Mouse (Mus musculus) spleen, postnatal 10 days (tissue): ENCODE data around the gene Fxr2.
"Not testable (repeated sequence)": the region's sequence is repeated elsewhere in the genome, so short reads cannot be mapped to it uniquely, and the experiment has no call there.

Source experiments
- DNase-seq, 2 experiments: peaks; one replicate each; pipeline ENCODE4 v3.0.0; 2021 to 2022; ENCODE audit warnings: low spot score in 2 of 2

The Fxr2 gene

GRCm38 (mm10) chr11:69610899-69611298 is 21.9 kb upstream of the Fxr2 start:
- DNase-seq = no peak

DNA sequence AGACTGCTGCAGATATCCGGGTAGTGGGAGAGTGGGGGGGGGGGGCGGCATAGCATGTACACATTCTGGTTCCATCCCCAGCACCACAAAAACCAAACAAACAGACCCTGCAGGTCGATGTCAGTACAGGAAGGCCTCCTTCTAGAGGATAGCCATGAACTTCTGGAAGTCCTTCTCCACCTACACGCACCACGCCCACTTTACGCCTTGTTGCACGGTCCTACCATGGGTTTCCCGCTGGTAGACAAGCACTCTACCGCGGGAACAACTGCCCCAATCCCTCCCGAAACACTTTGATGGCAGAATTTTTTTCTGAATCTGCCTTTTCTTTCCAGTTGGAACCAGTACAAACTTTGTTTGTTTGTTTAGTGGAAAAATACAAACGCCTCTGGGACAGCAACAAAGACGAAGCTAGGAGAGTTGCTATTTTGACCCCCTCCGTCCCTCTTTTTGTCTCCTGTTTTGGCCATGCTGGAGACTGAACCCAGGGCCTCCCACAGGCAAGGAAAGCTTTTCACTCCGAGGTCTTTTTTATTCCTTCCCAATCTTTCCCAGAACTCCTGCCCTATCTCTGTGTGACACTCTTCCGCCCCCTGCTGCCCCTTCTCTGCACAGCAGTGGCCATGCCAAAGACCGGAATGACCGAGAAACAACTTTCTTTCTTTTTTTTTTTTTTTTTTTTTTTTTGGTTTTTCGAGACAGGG is 19.1 kb upstream of the Fxr2 start:
- peak; percentile 84 to 88 for DNase-seq

DNA sequence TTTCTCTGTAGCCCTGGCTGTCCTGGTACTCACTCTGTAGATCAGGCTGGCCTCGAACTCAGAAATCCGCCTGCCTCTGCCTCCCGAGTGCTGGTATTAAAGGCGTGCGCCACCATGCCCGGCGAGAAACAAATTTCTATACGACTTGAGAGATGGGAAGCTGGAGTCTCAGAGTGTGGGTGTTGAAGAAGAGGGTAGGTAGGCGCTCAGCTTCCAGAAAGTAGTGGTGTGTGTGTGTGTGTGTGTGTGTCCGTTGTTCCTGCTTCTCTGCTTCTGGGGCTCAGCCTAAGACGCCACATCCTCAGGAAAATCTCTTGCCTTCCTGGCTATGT is 18.6 kb upstream of the Fxr2 start:
- not testable (repeated sequence) for DNase-seq

DNA sequence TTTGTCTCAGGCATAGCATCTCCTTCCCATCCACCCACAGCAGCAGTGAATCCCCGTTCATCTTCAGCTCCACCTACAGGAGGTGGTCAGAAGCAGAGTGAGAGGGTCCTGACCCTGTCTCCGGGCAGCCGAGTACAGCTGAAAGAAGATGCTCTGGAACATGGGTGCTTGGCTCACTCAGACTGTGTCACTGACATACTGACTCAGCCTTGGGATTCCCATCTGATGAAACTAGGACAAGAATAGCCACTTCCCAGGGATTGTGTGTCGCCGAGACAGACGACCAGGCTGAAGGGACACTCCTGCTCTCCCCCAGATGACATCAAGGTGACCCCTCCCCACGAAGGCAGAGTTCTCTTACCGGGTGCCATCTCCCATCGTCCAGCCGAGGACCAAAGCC is 16.0 kb upstream of the Fxr2 start:
- DNase-seq = no peak

DNA sequence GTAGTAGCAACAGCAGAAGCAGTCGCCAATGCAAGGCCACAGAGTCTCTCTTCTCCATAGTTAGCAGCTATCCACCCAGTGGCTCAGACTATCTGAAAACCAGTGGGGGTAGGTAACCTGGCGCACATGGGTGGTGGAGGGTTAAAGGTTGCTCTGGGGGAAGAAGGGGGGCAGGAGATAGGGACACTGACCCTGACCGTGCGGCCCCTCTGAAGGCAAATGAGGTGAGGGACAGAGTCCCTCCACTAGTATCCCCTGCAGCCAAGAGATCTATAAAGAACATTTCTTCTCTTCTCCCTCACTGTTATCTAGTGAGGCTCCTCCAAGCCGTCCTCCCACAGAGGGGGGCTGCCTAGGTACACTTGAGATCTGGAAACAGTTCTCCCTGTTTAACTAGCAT is 15.0 kb upstream of the Fxr2 start, which contains the start of gene Shbg:
Shbg (minus strand) TSS at position 101 of the 400 bp plus-strand sequence.
- DNase-seq = no peak

DNA sequence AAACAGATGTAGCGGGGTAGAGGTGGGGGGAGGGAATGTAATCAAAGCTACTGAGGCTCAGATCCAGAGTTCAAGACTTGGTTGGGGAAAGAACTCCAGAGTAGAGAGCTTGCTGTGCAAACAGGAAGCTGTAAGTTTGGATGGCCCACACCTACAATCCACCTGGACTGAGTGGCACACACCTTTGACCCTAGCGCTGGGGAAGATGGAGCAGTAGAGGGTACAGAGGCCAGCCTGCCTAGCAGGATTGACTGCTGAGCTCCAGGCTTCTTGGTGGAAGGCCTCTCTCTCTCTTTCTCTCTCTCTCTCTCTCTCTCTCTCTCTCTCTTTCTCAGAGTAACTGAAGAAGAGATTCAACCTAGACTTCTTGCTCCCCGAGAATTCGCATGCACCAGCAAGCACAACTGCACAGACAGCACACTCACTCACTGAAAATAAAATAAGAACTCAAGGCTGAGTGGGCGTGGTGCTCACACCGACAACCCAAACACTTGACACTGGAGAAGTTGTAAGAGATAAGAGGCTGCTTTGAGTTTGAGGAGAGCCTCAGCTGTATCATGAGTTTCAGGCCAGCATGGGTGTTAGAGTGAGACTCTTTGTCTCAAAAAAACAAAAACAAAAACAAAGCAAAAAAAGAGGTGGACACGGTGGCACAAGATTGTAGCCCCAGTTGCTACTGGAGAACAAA is 12.3 kb upstream of the Fxr2 start:
- DNase-seq = no peak

DNA sequence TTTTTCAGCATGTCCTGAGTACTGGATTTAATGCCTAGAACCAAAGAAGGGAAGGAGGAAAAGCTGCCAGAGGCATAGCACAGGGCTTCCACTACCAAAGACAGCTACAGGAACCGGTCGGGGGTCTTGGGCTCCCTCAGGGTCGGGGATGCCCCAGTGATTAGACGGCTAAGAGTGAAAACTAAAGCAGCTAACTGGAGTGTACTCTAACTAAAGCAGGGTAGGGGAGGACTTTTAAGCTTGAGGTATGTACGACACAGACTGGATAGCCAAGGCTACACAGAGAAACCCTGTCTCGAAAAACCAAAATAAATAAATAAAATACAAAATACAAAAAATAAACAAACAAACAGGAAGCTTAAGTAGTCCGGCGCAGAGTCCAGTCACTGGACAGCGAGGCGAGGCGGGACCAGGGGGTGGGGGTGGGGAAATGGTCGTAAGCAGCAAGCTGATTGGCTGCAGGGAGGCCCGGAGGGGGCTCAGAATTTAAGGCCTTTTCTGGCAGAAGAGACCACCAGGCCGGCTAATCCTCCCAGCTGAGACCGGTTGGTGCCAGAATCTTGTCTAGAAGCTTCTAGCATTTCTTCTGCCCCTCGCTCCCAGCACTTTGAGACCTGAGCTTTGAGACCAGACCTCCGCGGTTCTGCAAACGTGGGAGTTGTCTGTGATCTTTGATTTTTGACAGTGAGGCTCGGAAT is 11.1 kb upstream of the Fxr2 start, which contains the start of gene Sat2:
Sat2 (plus strand) TSS at position 454 of the 698 bp plus-strand sequence.
- no peak for DNase-seq

DNA sequence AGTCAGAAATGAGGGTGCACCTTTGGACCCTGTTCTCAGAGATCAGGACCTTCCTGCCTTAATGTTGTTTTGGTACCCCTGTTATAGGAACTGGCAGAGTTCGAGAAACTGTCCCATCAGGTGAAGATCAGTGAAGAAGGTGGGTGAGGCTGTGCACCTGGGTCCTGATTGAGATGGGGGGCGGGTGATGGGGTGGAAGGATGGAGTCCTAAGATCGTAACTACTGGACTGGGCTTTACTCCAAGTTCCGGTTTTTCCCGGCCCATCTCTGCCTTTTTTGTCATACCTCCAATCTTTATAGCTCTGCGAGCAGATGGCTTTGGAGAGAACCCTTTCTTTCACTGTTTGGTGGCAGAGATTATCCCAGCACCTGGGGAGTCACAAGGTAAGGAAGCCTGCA is 10.4 kb upstream of the Fxr2 start:
- DNase-seq = no peak

DNA sequence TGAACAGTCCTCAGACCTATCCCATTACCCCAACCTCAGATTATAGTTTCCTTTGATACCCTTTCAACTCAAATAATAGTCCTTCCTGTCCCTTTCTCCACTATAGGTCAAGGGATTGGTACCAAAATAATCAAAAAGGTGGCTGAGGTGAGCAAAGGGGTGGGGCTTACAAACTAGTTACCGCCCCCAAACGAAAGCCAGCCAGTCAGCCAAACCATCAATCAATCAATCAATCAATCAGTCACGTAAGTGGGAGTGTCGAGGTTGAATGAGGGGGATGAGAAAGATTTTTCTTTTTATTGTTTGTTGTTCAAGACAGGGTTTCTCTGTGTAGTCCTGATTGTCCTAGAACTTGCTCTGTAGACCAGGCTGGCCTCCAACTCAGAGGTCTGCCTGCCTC is 9.8 kb upstream of the Fxr2 start:
- DNase-seq = no peak

DNA sequence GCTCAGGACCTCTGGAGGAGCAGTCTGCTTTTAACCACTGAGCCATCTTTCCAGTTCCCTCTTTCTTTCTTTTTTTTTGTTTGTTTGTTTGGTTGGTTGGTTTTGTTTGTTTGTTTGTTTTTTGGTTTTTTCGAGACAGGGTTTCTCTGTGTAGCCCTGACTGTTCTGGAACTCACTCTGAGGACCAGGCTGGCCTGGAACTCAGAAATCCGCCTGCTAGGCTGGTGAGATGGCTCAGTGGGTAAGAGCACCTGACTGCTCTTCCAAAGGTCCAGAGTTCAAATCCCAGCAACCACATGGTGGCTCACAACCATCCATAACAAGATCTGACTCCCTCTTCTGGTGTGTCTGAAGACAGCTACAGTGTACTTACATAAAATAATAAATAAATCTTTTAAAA is 8.5 kb upstream of the Fxr2 start:
- not testable (repeated sequence) for DNase-seq

GRCm38 (mm10) chr11:69628286-69628685 is 4.5 kb upstream of the Fxr2 start:
- peak; percentile 81 to 88 for DNase-seq

DNA sequence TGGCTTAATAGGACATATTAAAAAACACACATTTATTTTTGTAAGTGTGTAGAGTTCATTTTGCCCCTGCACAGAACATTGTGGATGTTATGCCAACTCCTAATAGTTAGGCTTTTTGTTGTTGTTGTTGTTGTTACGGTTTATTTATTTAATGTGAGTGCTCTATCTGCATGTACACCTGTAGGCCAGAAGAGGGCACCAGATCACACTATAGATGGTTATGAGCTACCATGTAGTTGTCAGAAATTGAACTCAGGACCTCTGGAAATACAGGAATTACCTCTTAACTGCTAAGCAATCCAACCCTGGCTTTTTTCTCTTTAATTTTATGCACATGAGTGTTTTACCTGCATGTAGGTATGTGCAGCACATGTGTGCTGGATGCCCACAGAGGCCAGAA is 3.0 kb upstream of the Fxr2 start:
- no peak for DNase-seq

- DNase-seq = peak in 1 of 2 experiments; percentile 75
Measured at GRCm38 (mm10) chr11:69633128-69633866, 507 bp downstream of the Fxr2 start.

GRCm38 (mm10) chr11:69635471-69635870 is 2.7 kb downstream of the Fxr2 start:
- DNase-seq = no peak

- no peak for DNase-seq
Measured at GRCm38 (mm10) chr11:69645860-69646259, 13.1 kb downstream of the Fxr2 start.

DNA sequence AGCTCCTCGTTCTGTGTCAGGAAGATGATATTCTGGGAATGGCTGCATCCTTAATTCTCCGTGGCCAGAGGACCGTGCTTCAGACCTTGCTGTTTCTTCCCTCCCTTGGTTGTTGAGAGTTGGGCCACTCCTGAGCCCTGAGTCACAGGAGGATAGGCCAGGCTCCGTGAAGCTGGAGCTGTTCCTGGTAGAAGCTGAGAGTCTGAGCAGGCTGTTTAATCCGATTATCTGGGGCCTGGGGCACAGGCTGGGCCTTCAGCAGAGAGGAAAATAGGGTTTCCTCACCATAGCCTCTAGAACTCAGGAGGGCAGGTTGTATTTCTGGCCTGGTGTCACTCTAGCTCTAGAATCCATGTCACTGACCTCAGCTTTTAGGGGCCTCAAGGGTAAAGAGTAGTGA is 20.6 kb downstream of the Fxr2 start:
- DNase-seq = no peak

DNA sequence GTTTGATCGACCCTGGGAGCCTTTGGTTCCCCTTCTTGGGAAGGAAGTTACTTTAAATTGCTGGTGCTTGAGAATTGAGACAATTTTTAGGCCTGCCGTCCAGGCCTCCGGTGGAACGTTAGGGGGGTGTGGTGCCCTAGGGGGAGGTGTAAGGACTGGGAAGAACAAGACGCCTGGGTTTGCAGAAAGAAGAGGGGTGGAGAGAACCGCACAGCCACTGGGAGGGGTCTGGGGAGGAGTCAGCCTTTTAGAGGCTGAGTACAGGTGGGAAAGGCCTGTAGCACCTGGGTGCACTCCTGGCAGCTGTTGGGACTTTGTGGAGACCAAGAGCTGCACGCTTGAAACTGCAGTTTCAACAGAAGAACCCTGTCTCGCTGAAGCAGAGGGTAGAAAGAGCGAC is 22.0 kb downstream of the Fxr2 start:
- no peak for DNase-seq

DNA sequence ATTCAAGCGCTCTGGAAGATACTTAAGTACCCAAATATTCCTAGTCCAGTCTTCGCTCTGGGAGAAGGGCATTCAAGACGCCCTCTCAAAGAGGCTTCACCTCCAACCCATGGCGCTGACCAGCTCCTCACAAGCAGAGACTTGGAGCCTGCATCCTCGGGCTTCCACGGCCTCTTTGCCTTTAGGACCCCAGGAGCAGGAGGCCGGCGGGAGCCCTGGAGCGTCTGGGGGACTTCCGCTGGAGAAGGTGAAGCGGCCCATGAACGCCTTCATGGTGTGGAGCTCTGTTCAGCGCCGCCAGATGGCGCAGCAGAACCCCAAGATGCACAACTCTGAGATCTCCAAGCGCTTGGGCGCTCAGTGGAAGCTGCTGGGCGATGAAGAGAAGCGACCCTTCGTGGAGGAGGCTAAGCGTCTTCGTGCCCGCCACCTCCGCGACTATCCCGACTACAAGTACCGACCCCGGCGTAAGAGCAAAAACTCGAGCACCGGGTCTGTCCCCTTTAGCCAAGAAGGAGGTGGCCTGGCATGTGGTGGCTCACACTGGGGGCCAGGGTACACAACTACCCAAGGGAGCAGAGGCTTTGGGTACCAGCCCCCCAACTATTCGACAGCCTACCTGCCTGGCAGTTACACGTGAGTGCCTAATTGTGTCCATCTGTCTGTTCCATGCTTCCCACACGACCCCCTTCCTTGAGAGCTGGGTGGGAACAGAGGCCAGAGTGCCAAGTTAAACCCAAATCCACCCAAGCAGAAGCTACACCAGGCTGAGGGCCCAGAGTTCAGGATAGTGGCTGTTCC is 22.7 kb downstream of the Fxr2 start, which contains the start of gene Sox15:
Sox15 (plus strand) TSS at position 51 of the 801 bp plus-strand sequence.
- DNase-seq = peak; percentile 43 to 75

DNA sequence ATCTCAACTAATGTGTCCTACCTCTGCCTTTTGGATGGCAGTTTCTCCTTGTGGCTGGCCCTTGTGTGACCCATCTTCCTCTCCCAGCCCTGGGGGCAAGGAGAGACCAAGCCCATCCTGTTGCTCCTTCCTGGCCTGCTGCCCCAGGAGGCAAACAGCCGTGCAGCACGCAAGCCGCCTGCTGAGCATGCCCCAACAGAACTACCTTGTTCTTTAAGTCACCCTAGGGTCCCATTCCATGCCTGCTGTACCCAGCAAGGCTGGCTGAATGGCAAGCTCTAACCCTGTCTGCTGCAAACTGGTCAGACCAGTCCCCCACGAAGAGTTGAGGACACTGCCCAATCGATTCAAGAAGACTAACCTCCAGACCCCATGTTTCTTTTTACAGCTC is 23.3 kb downstream of the Fxr2 start:
- no peak for DNase-seq

GRCm38 (mm10) chr11:69656617-69657461 is 24.0 kb downstream of the Fxr2 start:
- peak; percentile 55 to 69 for DNase-seq
